Mouse (Mus musculus): ENCODE data around the gene Map6.
"Not testable (repeated sequence)": the region's sequence is repeated elsewhere in the genome, so short reads cannot be mapped to it uniquely, and the experiment has no call there.

Gene Map6

DNA sequence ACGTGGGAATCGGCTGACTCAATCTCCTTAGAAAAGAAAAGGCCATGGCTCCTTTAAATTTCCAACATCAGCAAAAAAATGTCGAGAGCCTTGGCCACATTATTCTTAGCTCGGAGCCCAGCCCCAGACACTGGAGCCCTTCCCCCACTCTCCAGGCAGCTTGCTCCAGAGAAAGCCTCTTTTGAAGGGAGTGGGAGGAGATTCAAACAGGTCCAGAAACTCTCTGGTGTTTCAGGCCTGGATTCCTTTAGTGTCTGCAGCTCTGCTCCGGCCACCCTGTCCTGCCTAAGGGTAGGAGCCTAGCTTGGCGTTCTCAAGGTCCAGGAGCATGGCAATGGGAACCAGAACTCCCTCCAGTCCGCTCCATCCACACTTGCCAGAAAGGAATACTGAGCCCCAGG is 88.5 kb downstream of the Map6 start:
- DNase-seq (ENCODE audit: low spot score in 2 of 2), result peak; percentile 56 to 65

DNA sequence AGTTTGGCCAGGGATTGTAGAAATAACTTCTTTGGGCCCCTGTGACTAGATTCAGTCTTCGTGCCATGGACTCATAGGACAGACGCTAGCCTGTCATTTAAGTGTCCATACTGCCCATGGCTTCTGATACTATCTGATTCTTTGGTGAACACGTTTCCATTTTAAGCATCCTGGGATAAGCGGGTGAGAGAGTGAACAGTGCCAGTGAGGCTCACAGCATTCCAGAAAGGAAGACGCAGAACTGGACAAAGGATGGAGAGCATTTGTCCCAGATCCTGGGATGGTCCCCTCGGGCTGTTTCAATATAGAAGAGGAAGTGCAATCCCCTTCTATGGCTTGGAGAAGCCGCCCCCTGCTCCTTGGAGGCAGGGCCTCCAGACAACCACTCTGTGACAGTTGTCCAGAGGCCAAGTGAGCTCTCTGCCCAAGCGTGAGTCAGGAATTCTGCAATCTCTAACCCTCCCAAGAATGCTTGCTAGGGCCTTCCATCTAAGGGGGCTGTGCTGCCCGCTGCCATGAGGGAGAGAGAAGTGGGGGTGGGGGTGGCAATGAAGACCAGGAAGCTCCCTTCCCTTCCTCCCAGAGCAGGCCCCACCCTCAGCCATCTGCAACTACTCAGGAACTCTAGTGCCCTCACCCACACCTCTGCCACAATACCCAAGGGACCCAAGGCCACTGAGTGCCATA is 89.1 kb downstream of the Map6 start:
- no peak for DNase-seq (ENCODE audit: low spot score in 2 of 2)

GRCm38 (mm10) chr7:99357201-99357600 is 90.0 kb downstream of the Map6 start:
- no peak for DNase-seq (ENCODE audit: low spot score in 2 of 2)

- DNase-seq (ENCODE audit: low spot score in 2 of 2), result no peak
These were observed 91.1 kb downstream of the Map6 start for GRCm38 (mm10) chr7:99358371-99358770.

DNA sequence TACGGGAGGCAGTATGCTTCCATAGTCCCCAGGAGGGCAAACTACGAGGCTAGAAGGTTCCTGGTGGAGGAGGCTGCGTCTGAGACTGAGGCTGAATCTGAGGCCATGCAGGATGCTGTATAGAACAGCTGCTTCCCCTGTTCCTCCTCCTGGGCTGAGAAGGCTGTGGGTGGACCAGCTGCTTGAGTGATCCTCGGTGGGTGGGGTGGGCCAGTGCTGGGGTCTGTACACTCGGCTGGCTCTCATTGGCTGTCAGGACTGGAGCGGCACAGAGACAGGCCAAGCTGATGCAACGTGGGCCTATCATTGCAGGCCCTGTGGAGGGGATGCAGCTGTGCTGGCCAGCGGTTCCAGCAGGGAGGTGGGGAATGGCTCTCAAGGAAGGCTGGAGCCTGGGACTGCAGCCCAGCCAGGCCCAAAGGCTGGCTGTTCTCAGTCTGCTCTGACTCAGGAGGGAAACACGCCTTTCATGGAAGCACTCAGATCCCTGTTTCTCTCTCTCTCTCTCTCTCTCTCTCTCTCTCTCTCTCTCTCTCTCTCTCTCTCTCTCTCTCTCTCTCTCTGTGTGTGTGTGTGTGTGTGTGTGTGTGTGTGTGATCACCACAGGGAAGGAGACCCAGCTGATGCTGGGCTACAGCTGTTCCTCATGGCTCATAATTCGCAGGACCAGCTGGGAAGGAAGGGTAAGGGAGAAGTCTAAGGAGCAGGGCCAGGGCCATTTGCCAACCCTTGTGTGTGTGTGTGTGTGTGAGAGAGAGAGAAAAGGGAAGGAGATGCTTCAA is 93.0 kb downstream of the Map6 start:
- peak in 1 of 2 experiments; percentile 83 for DNase-seq (ENCODE audit: low spot score in 2 of 2)

DNA sequence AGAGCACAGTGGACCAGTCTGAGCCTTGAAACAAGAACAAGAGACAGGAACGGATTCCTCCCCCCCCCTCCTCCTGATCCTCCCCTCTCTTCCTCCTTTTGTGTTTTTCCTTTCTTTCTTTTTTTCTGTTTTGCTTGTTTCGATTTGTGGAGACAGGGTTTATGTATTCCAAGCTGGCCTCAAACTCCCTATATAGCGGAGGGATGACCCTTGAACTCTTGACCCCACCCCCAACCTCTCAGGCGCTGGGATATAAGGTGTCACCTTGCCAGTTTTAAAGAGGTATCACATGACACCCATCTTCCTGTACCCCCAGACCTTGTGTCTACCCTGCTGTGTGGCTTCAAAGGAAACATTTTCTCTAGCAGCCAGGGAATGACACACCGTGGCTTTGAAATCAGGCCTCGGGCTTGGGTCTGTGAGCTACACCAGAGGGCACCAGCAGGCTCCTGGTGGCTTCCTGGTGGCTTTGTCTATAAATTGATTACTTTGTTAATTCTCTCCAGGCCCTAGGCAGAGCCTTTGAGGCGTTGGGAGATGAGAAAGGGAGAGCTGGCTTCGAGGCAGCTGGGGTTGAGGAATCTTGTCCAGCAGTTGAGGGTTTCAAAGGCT is 93.7 kb downstream of the Map6 start:
- no peak for DNase-seq (ENCODE audit: low spot score in 2 of 2)

GRCm38 (mm10) chr7:99362137-99362536 is 94.9 kb downstream of the Map6 start:
- no peak for DNase-seq (ENCODE audit: low spot score in 2 of 2)

DNA sequence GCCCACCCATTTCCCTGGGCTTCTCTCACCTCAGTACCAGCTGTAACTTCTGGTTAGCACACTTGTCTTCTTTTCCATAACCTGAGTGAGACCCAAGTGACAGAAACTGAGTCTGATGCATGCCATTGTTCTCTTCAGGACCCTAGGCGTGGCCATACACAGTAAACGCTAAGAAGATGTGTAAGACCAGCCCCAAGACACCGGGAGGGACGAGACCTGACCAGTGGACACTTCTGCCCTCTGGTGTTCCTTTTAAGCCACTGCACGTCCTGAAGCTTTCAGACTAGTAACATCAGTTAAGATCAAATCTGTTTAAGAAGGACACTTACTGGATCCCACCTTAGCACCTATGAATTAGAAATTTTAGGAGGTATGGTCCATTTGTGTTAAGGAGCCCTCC is 97.8 kb downstream of the Map6 start:
- peak in 1 of 2 experiments; percentile 72 for DNase-seq (ENCODE audit: low spot score in 2 of 2)

DNA sequence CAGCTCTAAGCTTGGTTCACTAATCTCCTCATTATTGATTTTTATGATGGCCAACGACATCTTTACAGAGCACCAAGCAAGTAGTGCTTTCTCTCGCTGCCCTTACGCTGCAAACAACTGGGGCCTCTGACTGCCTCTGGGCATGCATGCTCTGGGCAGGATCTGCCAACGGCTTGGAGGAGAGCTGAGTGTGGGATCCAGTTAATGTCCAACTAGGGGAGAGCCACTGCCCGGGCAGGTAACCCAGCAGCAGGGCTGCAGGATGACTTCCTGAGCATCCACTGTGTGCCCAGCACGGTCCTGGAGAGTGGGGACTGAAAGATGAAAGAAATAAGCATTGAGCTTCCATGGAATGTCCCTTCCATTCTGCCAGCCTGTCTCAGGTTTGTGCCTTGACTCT is 99.5 kb downstream of the Map6 start:
- DNase-seq (ENCODE audit: low spot score in 2 of 2), result no peak

- DNase-seq (ENCODE audit: low spot score in 2 of 2), result not testable (repeated sequence)
These were observed 107.1 kb downstream of the Map6 start for GRCm38 (mm10) chr7:99374325-99374724.

DNA sequence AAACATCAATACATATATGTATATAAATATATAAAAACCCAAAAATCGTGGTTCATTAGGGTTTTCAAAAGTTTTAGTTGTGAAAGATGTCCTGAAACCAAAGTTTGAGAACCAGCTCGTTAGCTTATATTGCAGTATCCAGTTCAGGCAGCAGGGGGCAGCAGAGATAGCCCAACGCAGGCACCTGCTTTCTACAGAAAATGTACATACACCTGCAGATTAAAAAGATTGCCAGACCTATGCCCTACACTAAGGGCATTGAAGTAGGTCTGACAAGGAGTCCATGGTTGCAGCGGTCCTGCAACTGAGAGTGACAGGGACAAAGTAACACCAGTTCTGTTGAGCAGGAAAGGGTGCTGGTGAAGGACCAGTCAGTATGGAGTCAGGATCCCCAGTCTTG is 108.2 kb downstream of the Map6 start:
- DNase-seq (ENCODE audit: low spot score in 2 of 2), result peak in 1 of 2 experiments; percentile 78

GRCm38 (mm10) chr7:99378870-99379269 is 111.6 kb downstream of the Map6 start:
- DNase-seq (ENCODE audit: low spot score in 2 of 2), result no peak

- DNase-seq (ENCODE audit: low spot score in 2 of 2), result peak in 1 of 2 experiments; percentile 44
These were observed 113.4 kb downstream of the Map6 start for GRCm38 (mm10) chr7:99380491-99381213.

DNA sequence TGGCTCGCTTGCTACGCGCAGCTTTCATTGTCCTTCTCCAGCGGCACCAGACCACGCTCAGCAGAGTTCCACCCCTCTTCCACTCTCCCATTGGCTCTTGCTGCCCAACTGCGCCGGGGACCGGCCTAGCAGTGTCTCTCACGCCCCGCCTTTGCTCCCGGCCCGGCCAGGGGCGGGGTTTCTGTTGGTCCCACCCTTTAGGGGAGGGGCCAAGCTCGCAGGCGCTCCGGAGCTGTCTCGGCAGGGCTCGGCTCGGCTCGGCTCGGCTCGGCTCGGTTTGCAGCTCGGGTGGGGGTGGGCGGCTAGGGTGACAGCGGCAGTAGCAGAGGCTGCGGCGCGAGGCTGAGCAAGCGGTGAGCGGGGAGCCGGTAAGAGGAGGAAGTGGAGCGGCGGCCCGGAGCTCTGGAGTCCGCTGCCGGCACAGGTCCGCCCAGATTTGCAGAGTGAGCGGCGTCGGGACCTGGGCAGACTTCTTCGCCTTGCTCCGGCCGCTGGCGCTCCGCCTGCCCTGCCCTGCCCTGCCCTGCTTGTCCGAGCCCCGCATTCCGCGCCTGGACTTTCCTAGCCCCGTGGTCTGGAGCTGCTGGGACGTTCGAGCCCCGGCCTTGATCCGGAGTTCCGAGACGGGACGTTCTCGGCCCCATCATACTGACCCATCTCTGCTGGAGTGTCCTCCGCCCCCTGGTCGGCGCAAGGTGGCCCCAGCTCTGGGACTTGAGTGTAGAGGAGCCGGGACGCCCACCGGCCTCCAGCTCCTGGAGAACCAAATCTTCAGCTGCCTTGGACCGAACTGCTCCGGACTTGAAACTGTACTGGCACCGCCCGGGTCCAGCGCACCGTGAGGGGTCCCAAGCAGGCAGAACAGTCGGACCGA is 114.2 kb downstream of the Map6 start, which contains the start of gene Gdpd5:
TSS of gene Gdpd5 (plus strand) at position 201 of the 874 bp plus-strand sequence.
- peak; percentile 96 to 99 for DNase-seq (ENCODE audit: low spot score in 2 of 2)

DNA sequence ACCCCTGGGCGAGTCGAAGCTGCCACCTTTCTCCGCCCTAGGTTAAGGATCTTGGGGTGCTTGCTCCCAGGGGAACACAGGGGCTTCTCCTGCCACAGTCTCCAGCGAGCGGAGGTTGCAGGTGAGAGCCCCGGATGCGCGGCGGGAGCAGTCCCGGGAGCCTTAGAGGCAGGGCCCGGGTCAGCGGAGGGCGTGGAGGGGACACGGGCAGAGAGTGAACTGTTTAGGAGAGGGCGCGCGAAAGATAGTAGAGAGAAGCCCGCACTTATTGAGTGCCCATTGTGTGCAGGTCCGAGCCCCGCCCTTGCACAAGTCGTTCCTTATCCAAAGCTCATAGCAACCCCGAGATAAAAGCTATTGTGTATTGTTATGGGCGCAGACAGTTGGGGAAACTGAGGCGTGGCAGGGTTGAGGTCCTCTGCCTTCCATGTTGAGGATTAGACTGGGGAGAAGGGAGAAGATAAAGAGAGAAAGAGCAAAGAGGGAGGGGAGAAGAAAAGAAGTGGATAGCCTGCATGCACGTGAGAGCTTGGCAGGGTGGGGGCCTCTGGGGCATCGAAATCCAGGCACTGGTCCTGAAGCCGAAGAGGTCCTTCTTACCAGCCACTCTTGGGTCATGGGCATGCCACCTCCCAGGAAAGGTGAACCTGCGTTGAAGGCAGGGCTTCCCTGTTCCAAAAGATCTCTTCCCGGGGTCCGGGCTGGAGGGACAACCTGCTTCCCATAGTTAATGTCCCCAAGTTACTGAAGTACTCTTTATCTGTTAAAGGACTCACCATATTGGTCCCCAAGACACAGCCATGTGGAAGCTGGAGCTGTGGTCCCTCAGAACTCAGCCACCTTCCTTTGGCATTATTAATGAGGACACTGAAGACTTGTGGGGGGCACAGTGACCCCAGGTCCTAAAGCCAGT is 115.1 kb downstream of the Map6 start:
- no peak for DNase-seq (ENCODE audit: low spot score in 2 of 2)

DNA sequence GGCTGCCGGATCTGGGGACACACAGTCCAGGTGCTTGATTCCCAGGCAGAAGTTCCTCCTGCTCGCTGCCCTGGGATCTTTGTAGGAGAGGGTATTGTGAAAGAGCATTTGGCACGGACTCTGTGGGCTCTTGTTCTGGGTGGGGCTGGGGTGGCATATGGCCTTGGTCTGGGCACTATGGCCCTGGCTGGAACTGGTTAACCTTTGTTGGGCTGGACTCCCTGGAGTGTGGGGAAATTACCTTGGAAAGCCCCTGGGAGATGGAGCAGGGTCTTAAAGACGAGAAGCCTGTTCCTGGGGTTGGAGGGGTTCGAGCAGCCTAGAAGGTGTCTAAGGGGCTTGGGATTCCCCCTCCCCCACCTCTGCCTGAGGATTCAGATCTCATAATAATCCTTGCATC is 116.0 kb downstream of the Map6 start:
- no peak for DNase-seq (ENCODE audit: low spot score in 2 of 2)

- no peak for DNase-seq (ENCODE audit: low spot score in 2 of 2)
These were observed 116.9 kb downstream of the Map6 start for GRCm38 (mm10) chr7:99384101-99384611.

DNA sequence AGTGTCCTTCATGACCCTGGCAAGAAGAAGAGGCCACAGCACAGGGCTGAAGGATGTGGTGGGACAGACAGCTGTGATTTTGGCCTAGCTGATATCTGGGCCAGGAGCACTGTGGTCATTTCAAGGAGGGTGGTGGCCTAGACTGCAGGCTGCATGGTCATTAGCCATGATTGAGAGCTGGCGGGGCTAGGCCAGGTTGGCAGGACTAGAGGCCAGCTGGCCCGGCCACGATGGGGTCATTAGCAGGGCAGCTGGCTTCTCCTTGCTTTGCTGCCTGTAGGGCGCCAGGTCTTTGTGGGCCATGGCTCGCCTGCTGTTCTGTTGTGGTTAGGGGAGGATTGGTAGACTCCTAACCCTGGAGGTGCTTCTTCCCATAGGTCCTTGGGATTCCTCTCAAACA is 118.8 kb downstream of the Map6 start:
- no peak for DNase-seq (ENCODE audit: low spot score in 2 of 2)

All from frontal cortex, postnatal 14 days (tissue).